Mouse (Mus musculus) ES-Bruce4 (cell line): ENCODE data around the gene Ncstn.

ENCODE experiments used
- CTCF ChIP-seq: IDR thresholded peaks from one replicate; pipeline ENCODE4 v1.8.1; 2011; ENCODE audit warnings: low read depth, low read length
- EP300 ChIP-seq: IDR thresholded peaks from 2 replicates; pipeline ENCODE4 v1.6.1; 2011; ENCODE audit warnings: low read depth, low read length; ENCODE audit not compliant: insufficient read depth
- POLR2A ChIP-seq: IDR thresholded peaks from one replicate; pipeline ENCODE4 v1.8.1; 2011; ENCODE audit warnings: low read length; ENCODE audit not compliant: insufficient read depth

- TF ChIP-seq POLR2A (no peak), EP300 (no peak), CTCF (peak; percentile 55)
These were observed 37.1 kb upstream of the Ncstn start for GRCm38 (mm10) chr1:172119720-172120119.
